Mouse (Mus musculus) CH12.LX (cell line): ENCODE results near the gene Slc4a1.

Experiments
- CHD1 ChIP-seq: IDR thresholded peaks from 2 replicates; pipeline ENCODE4 v1.6.1; 2012; ENCODE audit warnings: low read depth, low read length, improper control_type of control experiment, inconsistent platforms
- CHD2 ChIP-seq: IDR thresholded peaks from 2 replicates; pipeline ENCODE4 v1.6.1; 2011; ENCODE audit warnings: low read length, improper control_type of control experiment
- E2F4 ChIP-seq: IDR thresholded peaks from 2 replicates; pipeline ENCODE4 v1.6.1; 2011; ENCODE audit warnings: low read depth, low read length, improper control_type of control experiment; ENCODE audit not compliant: insufficient replicate concordance
- EP300 ChIP-seq: IDR thresholded peaks from 2 replicates; pipeline ENCODE4 v1.6.1; 2011; ENCODE audit warnings: low read length, improper control_type of control experiment
- NRF1 ChIP-seq: IDR thresholded peaks from 2 replicates; pipeline ENCODE4 v1.6.1; 2014; ENCODE audit warnings: low read depth, mild to moderate bottlenecking, inconsistent platforms, low read length, improper control_type of control experiment, moderate library complexity
- POLR2A ChIP-seq: IDR thresholded peaks from 2 replicates; pipeline ENCODE4 v1.6.1; 2011; ENCODE audit warnings: low read depth, mild to moderate bottlenecking, improper control_type of control experiment, low read length
- TCF12 ChIP-seq: IDR thresholded peaks from 2 replicates; pipeline ENCODE4 v1.6.1; 2014; ENCODE audit warnings: low read depth, mild to moderate bottlenecking, inconsistent platforms, low read length, improper control_type of control experiment
- ZC3H11A ChIP-seq: IDR thresholded peaks from 2 replicates; pipeline ENCODE4 v1.6.1; 2012; ENCODE audit warnings: low read depth, mild to moderate bottlenecking, inconsistent platforms, low read length, improper control_type of control experiment

GRCm38 (mm10) chr11:102334010-102334409 lies 32.0 kb downstream of the Slc4a1 start:
- TF ChIP-seq CHD1 (no peak), POLR2A (no peak), TCF12 (no peak), EP300 (no peak), NRF1 (no peak), CHD2 (no peak), ZC3H11A (no peak), E2F4 (no peak)
